Mouse (Mus musculus) brain, embryonic 14.5 days (tissue): Measurements from ENCODE around the gene Elane.

Experiments used
- CTCF ChIP-seq: fragments of 200-500 bp; IDR thresholded peaks from 2 replicates; pipeline ENCODE4 v1.5.1; 2012; ENCODE audit warnings: inconsistent platforms, mild to moderate bottlenecking, moderate library complexity, borderline replicate concordance; ENCODE audit not compliant: insufficient read depth, insufficient read length; ENCODE audit errors: extremely low read depth
- POLR2A ChIP-seq: fragments of 200-500 bp; IDR thresholded peaks from 2 replicates; pipeline ENCODE4 v1.6.1; 2012; ENCODE audit warnings: mild to moderate bottlenecking, inconsistent platforms, borderline replicate concordance; ENCODE audit not compliant: poor library complexity, insufficient read depth, insufficient read length, severe bottlenecking; ENCODE audit errors: extremely low read depth

DNA sequence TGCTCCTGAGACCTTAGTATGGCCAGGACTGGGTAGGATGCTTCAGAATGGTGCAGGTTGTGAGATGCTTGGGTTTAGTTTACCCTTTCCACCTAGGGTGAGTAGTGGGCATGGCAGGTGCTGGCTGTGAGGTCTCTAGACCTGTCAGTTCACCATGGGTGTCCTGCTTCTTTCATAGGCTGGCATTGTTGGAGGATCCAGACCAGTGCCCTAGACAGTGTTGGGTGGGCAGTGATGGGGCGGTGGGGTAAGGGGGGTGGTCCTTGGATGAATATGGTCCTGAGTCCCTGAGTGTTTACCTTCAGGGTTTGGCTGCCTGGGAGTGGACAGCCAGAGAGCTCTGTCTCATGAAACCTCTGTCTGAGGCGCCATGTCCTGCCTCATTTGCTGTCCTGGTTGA lies 28.2 kb upstream of the Elane start:
- TF ChIP-seq CTCF (no peak), POLR2A (no peak)
